Mouse (Mus musculus) thymus, postnatal 14 days (tissue): ENCODE data around the gene Gm10097.

Source experiments
- DNase-seq: peaks from one replicate; pipeline ENCODE4 v3.0.0; 2021

Gm10097 gene

DNA sequence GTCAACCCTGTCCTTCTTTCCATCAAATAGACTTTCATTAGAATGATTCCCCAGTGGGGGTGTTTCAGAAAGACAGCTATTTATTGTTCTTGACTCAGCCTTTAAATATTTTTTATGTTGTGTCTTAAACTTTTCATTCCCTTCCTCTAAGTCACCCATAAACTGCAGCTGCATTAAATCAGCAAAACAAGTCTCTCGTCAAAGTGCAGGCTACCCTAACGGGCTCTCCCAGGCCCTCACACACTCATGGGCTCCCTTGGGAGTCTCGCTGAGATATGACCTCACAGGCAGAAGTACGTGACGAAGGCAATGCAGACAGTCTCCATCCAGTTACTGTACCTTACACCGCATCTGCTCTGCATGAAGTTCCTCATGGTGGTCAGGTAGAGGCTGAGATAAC lies 17.3 kb downstream of the Gm10097 start:
- no peak for DNase-seq

DNA sequence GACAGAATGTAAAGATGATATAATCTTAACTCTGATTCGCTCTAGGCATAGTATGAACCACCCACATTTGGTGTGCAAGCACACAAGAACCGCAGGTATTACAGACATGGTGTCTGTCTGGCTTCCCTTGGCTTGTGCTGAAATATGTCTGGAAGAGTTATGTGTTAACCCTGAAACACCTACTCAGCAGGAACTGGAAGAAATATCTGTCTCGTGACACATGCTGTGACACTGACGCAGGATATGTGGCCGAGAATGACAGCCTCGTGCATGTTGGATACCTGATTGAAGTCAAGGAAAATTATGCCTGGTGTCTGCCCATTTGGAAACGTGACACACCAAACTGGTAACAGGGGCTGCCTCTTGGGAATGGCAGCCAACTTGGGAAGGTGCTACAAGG lies 18.3 kb downstream of the Gm10097 start:
- DNase-seq, result no peak

DNA sequence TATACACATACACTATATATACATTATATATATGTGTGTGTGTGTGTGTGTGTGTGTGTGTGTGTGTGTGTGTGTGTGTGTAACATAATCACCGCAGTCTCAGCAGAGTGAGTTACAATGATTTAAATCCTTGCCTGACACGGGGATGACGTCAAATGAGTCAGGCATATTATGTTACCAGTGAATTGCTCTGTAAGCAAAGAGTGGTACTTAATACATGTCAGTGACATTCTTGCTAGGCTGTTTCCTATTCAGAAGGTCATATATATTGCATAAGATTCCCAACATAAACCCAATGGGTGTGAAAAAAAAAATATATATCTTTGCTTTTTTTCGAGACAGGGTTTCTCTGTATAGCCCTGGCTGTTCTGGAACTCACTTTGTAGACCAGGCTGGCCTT lies 20.1 kb downstream of the Gm10097 start:
- DNase-seq, result no peak

DNA sequence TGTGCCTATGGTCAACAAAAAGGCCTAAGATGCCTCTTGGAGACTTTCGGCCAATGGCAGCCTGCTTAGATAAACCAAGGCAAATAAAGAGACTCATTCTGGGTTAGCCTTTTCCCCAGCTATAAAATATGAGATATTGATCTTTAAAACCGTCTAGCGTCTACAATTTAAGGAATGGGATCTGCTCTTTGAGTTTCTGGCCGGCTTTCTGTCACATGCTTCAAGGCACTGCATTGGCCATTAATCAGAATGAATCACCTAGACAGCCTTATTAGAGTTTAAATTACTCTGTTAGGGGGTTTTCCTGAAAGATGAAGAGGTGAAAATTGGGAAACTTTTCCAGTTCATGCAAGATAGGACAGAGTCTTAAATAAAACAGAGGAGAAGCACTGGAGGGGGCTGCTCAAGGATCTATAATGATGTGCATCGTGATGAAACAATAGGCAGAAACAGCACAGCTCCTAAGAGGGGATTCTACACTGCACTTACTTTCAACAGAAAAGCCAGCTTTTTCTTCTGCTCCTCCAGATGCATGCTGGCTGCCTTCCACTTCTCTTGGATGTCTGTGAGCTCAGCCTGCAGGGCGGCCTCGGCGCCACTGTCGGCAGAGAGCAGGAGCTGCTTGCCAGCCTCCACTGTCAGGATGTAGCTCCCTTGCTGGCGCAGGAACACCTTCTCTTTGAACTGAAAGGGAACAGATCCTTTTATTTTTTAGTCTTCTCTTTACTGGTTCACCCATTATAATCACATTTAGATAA lies 28.2 kb downstream of the Gm10097 start:
- no peak for DNase-seq

DNA sequence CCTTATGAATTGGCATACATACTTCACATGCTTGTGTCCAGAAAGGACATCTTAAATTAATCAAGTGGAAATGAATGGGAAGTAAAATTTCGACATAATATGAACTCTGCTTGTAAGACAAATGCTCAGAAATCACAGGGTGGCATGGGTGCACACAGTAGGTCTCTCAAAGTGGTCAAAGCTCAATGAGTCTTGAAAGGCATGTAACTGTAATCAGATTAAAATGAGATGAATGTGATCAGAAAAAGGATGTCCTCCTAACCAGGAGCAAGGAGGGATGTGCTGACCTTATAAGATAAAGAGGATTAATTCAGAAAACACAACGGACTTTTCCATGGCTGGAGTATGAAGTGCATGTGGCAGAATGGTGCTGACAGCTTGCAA lies 28.8 kb downstream of the Gm10097 start:
- DNase-seq, result no peak

DNA sequence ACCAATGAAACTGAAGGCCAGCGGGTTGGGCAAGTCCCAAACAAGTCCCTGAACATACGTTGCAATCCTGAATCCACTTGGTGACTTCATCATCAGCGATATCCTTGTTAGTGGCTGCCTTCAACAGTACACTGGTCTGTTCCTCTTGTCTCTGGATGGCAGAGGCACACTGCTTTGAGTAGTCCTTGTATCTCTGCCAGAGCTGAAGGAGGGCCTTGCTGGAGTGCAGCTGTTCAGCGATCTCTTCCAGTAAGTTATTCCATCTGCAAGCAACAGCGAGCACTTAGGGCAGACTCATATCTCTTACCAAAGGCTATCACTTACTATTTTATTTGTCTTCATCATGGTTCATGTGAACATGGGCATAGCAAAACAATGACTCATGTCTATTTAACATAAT lies 41.8 kb downstream of the Gm10097 start:
- DNase-seq, result no peak

DNA sequence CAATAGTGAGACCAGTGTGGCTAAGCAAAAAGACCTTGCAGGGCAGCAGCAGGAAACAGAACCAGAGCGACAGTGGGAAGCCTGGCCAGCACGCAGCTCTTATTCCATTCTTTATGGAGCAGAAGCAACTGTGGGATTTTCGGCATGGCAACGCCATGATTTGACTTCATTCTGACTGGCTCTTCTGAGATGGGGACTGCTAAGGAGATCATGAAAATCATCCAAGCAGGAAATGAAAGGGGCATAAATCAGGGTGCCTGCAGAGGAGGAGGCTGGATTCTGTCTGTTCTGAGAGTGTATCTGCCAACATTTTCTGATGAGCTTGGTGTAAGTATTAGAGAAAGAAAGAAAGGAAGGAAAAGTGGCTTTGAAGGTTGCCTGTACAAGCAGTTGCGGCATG lies 47.2 kb downstream of the Gm10097 start:
- no peak for DNase-seq

DNA sequence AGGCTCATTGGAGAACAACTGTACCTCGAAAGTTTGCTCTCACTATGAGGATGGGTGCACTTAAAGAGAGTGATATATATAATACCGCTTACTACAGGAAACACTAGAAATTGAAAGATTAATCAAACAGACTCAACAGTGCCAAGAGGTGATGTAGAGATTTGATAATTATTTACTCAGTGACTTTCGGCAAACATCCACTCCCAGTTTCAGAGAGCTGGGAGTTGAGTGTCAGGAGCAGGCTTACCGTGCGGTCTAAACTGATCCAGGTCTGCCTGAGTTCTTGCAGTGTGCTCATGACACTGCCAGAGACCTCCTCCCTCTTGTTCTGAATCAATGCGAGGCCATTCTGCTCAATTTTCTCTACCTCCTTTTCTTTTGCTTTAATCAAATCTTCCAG lies 47.7 kb downstream of the Gm10097 start:
- DNase-seq, result no peak
